Mouse (Mus musculus): ENCODE measurements around the gene Bcl2l1. TPM values are rescaled to one million over a fixed set of nuclear protein-coding genes. Genes with fewer than 3 reads are reported as not detected.

Bcl2l1 gene
- polyA plus RNA-seq, 1 experiment from 2014 or later: 173 TPM

DNA sequence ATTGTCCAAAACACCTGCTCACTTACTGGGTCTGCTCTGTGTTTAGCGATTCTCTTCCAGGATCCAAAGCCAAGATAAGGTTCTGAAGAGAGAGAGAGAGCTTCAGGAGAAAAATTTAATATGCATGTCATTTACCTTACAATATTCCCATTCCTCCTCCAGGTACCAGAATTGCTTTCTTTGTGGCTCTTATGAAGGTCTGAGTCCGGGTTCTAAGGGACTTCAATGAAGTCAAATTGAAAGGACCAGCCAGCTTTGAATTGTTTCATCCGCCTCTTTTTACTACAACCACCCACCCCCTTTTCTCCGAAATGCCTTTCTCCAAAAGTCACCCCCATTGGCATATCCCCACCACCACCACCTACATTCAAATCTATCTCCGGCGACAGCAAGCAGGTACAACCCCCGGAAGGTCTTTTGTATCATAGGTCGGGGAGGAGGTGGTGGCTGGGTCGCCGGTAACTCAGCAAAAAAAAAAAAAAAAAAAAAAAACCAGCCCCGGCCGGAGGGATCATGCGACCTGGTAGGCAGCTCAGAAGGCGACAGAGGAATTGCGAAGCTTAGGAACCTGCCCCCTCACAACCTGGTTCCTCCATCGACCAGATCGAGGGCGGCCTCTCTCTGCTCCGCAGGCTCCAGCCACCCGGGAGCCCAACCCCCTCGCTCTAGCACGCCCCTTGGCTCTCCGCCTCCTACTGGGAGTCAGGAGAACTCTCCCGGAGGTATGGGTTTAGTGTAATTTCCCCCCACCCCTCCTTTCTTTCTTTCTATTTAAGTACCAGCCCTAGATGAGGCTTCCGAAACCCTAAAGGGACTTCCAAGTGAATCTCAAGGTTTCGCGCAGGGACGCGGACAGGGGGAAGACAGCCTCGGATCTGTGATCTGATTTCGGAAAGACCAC is 1.3 kb downstream of the Bcl2l1 start:
- WGBS: 2% methylated on average over 31 of the region's 31 CpGs
- peak overlapping the region; percentile 93 for H3K9ac ChIP-seq
- peak overlapping the region; percentile 92 for H3K4me2 ChIP-seq
- H3K4me1 ChIP-seq (replicated peaks): peaks cover 47% of the 10 kb centered on the region
- H3K27me3 ChIP-seq: 0 out of 2 replicates have a peak, but pooled peaks cover 3% of the 10 kb centered on the region
- peak overlapping the region; percentile 99 for H3K27ac ChIP-seq
- peak; percentile 79 for ATAC-seq (ENCODE audit: low FRiP score)
- 0 out of 2 replicates have a peak, but pooled peaks cover 12% of the 10 kb centered on the region for H3K36me3 ChIP-seq
- H3K9me3 ChIP-seq: no peaks in the 10 kb centered on the region
- H3K4me3 ChIP-seq: peak overlapping the region; percentile 85

DNA sequence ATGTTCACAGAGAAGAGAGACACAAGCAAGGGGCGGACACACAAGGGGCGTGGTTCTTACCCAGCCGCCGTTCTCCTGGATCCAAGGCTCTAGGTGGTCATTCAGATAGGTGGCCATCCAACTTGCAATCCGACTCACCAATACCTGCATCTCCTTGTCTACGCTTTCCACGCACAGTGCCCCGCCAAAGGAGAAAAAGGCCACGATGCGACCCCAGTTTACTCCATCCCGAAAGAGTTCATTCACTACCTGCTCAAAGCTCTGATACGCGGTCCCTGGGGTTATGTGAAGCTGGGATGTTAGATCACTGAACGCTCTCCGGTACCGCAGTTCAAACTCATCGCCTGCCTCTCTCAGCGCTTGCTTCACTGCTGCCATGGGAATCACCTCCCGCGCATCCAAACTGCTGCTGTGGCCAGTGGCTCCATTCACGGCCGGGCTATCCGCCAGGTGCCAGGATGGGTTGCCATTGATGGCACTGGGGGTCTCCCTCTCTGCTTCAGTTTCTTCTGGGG is 2.1 kb downstream of the Bcl2l1 start:
- peak overlapping the region; percentile 93 for H3K9ac ChIP-seq
- no peak for ATAC-seq (ENCODE audit: low FRiP score)
- H3K36me3 ChIP-seq: 0 out of 2 replicates have a peak, but pooled peaks cover 12% of the 10 kb centered on the region
- 0 out of 2 replicates have a peak, but pooled peaks cover 3% of the 10 kb centered on the region for H3K27me3 ChIP-seq
- no peaks in the 10 kb centered on the region for H3K9me3 ChIP-seq
- H3K4me1 ChIP-seq (replicated peaks): peaks cover 55% of the 10 kb centered on the region
- peak overlapping the region; percentile 85 for H3K4me3 ChIP-seq
- peak overlapping the region; percentile 99 for H3K27ac ChIP-seq
- WGBS: 61% methylated on average over 23 of the region's 23 CpGs
- peak overlapping the region; percentile 92 for H3K4me2 ChIP-seq

DNA sequence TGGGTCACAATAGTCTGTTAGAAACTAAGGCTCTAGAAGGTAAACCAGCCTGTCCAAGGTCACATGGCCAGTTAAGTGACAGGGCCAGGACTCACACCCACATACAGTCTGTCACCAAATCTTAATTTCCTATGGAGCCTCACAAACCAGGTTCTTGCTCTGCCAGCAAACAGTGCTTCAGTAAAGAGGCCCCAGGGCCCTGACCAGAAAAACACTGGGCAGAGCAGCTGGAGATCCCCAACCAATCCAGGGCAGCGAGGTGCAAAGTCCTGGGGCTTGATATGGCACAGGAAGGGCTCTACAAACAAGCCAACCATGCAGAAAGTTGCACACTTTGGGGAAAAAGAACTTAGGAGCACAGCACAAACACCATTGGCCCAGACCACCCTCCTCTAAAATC is 3.0 kb downstream of the Bcl2l1 start:
- Histone ChIP-seq H3K36me3 (peaks cover 12% of the 10 kb centered on the region; the same call in 1 of the 2 replicates), H3K4me1 (replicated peaks) (peaks cover 63% of the 10 kb centered on the region), H3K27me3 (0 out of 2 replicates have a peak, but pooled peaks cover 3% of the 10 kb centered on the region), H3K4me2 (peak overlapping the region; percentile 92), H3K9ac (peak overlapping the region; percentile 93), H3K27ac (peak overlapping the region; percentile 35; the same call in 1 of the 2 replicates), H3K4me3 (peak overlapping the region; percentile 85), H3K9me3 (no peaks in the 10 kb centered on the region)
- WGBS: 57% methylated on average over 1 of the region's 1 CpGs
- ATAC-seq (ENCODE audit: low FRiP score): no peak

DNA sequence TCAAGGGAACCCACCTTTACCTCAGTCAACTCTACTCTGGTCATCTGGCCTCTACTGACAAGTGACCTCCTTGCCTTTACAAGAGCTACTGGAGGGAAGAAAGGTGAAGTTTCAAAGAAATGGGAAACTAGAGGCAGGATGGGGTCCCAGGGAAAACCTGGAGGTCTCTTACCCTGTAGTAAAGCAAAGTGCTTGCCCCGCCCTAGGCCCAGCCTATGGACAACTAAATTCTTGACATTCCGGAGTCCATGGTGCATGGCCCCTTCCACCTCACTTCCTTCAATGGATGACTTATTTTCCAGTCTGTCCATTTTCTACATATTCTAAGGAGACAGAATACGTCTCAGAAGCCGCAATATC is 3.5 kb downstream of the Bcl2l1 start:
- Histone ChIP-seq H3K4me3 (peak overlapping the region; percentile 85), H3K27ac (0 out of 2 replicates have a peak overlapping the region, but pooled peaks have one; percentile 35), H3K9ac (peak overlapping the region; percentile 93), H3K4me2 (peak overlapping the region; percentile 92), H3K27me3 (0 out of 2 replicates have a peak, but pooled peaks cover under 1% of the 10 kb centered on the region), H3K36me3 (peaks cover 12% of the 10 kb centered on the region; the same call in 1 of the 2 replicates), H3K9me3 (no peaks in the 10 kb centered on the region), H3K4me1 (replicated peaks) (peaks cover 65% of the 10 kb centered on the region)
- ATAC-seq (ENCODE audit: low FRiP score): no peak
- WGBS: 71% methylated on average over 4 of the region's 4 CpGs

DNA sequence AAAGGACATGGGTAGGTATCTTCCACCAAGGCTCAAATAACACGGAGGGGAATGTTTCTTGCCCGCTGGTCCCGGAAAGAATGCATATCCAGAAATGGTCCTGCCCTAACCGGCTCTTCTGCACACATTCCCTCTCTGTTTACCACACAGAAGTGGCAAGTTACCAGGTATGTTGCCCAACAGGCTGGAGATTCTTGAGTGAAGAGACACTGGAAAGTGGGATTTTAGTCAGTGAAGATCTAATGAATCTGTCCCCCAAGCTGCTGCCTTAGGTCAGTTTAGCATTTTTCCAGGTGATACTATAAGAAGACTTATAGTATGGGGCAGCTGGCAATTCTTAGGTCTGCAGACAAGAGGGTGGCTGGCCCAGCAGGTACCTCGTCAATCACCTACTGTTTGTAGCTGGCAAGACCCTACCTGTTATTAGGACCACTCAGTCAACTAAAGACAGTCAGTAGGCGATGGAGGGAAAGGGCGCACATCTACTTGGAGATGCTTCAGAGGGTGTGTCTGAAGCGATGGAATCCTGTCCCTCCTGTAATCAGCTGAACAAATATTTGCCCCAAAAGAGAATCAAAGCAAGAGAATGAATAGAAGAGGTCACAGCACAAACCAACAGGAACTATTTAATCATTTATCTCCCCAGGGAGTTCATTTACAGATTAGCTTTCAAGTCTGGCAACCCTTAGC is 4.1 kb downstream of the Bcl2l1 start:
- no peak for ATAC-seq (ENCODE audit: low FRiP score)
- Histone ChIP-seq H3K4me1 (replicated peaks) (peaks cover 69% of the 10 kb centered on the region), H3K36me3 (peaks cover 12% of the 10 kb centered on the region; the same call in 1 of the 2 replicates), H3K9me3 (no peaks in the 10 kb centered on the region), H3K27me3 (no peaks in the 10 kb centered on the region), H3K27ac (no peak overlapping the region), H3K4me2 (peak overlapping the region; percentile 92), H3K4me3 (peak overlapping the region; percentile 85), H3K9ac (peak overlapping the region; percentile 93)
- 88% methylated on average over 8 of the region's 8 CpGs for WGBS

DNA sequence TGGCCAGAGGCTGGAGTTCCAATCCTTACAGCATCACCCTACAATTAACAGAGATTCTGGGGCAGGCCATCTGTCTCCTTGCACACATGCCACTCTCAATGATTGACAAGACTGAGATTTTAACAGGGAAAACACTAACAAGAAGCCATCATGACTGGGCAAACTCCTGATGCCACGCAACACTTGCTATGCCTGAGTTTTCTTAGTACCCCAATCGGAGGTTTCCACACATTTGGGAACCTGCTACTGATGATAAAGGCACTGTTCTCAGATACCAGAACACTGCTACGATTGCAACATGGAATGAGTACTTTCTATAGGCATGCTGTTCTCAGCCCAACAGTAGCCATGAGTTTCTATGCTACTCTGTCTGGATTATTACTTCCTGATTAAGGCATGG is 5.0 kb downstream of the Bcl2l1 start:
- Histone ChIP-seq H3K36me3 (peaks cover 12% of the 10 kb centered on the region; the same call in 1 of the 2 replicates), H3K9me3 (no peaks in the 10 kb centered on the region), H3K4me2 (peak overlapping the region; percentile 92), H3K4me3 (0 out of 2 replicates have a peak overlapping the region, but pooled peaks have one; percentile 85), H3K9ac (peak overlapping the region; percentile 93), H3K27ac (no peak overlapping the region), H3K4me1 (replicated peaks) (peaks cover 78% of the 10 kb centered on the region), H3K27me3 (no peaks in the 10 kb centered on the region)
- 85% methylated on average over 3 of the region's 3 CpGs for WGBS
- no peak for ATAC-seq (ENCODE audit: low FRiP score)

DNA sequence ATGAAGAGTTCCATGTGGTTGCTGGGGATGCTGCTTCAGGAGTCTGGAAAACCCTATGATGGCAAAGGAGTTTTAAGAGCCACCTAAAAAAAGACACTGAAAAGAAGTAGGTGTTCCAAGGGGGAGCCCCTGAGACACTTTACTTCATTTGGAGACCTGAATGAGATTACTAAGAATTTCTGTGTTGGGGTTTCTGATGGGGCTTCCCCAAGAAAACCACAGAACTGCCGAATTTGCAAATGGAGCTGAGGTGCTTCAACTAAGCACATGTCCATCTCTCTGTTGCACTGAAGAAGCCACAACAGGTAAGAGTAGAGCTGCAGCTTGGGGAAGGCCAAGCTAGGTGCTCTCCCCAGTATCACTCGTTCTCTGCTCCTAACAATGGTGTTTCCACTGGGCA is 5.8 kb downstream of the Bcl2l1 start:
- peak overlapping the region; percentile 92 for H3K4me2 ChIP-seq
- peaks cover 85% of the 10 kb centered on the region for H3K4me1 ChIP-seq (replicated peaks)
- H3K4me3 ChIP-seq: no peak overlapping the region
- no peaks in the 10 kb centered on the region for H3K9me3 ChIP-seq
- no peak for ATAC-seq (ENCODE audit: low FRiP score)
- no peak overlapping the region for H3K9ac ChIP-seq
- WGBS: 90% methylated on average over 2 of the region's 2 CpGs
- H3K27ac ChIP-seq: no peak overlapping the region
- no peaks in the 10 kb centered on the region for H3K27me3 ChIP-seq
- H3K36me3 ChIP-seq: peaks cover 12% of the 10 kb centered on the region; the same call in 1 of the 2 replicates

DNA sequence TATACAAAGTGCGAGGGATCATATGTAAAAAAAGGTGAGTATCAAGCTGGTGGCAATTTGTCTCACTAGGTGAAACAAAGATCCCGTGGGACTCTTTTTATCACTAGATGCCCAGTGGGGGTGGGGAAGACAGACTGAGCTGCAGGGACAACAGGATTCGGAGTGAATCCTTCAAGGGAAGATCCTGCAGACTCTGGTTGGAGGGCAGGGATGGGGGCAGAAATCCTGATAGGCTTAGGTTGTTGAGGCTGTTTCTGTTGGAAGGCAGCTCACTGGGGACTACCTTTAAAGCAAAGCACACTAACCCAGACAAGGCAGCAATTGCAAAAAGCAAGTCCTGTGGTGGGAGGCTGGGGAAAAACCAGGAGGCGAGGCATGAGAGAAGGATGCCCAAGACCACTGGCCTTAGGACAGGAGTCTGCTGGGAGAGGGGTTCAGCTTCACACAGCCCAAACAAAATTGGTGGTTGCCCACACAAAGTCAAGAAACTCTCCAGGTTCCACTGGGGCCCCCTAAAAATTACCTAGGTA is 6.3 kb downstream of the Bcl2l1 start:
- Histone ChIP-seq H3K4me1 (replicated peaks) (peaks cover 90% of the 10 kb centered on the region), H3K9ac (no peak overlapping the region), H3K36me3 (peaks cover 16% of the 10 kb centered on the region), H3K27ac (no peak overlapping the region), H3K4me2 (peak overlapping the region; percentile 92; the same call in 1 of the 2 replicates), H3K4me3 (no peak overlapping the region), H3K27me3 (no peaks in the 10 kb centered on the region), H3K9me3 (no peaks in the 10 kb centered on the region)
- WGBS: 78% methylated on average over 4 of the region's 4 CpGs
- no peak for ATAC-seq (ENCODE audit: low FRiP score)

DNA sequence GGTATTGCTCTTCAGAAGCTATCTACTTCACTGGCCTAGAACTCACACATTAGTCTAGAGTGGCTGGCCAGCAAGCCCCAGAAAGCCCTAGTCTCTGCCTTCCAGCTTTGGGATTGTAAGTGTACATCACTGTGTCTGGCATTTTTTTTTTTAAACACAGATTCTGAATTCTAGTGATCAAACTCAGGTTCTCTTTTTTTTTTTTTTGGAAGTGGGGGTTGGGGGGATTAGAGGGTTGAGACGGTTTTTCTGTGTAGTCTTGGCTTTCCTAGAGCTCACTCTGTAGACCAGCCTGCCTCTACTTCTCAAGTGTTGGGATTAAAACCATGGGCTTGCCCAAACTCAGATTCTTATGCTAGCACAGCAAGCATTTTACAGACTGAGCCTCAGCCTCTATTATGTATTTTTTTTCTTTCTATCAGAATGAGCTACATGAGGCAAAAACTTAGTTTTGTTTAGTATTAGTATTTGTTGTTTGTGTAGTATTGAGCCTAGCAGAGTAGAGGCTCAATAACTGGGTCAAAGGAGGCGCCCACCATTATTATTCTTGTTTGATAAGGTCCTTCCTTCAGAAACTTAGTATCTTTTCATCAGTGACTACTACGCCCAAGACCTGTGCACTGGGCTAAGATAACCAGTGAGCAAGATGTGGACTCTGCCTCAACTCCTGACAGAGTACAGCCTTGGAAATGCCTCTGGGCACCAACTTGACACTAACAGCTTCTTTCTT is 6.9 kb downstream of the Bcl2l1 start:
- no peak overlapping the region for H3K27ac ChIP-seq
- WGBS: 94% methylated on average over 3 of the region's 3 CpGs
- no peak for ATAC-seq (ENCODE audit: low FRiP score)
- H3K4me2 ChIP-seq: peak overlapping the region; percentile 92
- H3K27me3 ChIP-seq: no peaks in the 10 kb centered on the region
- no peak overlapping the region for H3K9ac ChIP-seq
- peaks cover 22% of the 10 kb centered on the region for H3K36me3 ChIP-seq
- peaks cover 93% of the 10 kb centered on the region for H3K4me1 ChIP-seq (replicated peaks)
- H3K4me3 ChIP-seq: no peak overlapping the region
- H3K9me3 ChIP-seq: no peaks in the 10 kb centered on the region

DNA sequence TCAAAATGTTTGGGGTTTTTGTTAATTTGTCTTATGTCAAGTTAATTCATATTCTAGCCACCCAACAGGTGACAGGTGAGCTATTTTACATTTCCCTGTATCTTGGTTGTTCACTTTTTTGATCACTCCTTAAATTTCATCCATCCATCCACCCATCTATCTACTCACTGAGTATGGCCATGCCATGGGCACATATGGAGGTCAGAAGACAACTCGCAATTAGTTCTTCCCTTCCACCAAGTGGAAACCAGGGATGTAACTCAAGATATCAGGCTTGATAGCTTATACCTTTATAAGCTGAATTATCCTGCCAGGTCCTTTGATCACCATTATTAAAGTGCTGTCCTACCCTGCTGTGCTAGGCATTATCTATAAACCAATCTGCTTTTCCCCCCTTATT is 7.8 kb downstream of the Bcl2l1 start:
- H3K36me3 ChIP-seq: peaks cover 30% of the 10 kb centered on the region
- no peak for ATAC-seq (ENCODE audit: low FRiP score)
- 92% methylated on average over 1 of the region's 1 CpGs for WGBS

DNA sequence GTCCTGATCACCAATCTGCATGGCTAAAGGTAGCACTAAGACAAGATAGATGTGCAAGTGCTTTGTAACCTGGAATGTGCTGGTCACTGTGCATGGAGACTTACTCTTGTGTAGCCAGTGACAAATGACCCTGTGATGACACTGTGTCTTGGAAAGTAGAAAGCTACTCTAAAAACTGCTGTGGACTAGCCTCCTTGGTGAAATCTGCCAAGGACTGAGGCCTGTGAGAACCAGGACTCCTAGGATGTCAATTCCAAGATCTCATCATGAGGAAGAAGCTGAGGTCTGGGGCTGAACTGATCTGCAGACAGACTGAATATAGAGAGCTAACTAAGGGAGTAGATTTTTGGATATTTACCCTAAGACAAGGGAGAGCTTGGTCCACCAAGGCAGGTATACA is 10.0 kb downstream of the Bcl2l1 start:
- Histone ChIP-seq H3K27ac (peak overlapping the region; percentile 48; the same call in 1 of the 2 replicates), H3K27me3 (no peaks in the 10 kb centered on the region), H3K9me3 (no peaks in the 10 kb centered on the region), H3K36me3 (peaks cover 26% of the 10 kb centered on the region), H3K4me3 (no peak overlapping the region), H3K4me1 (replicated peaks) (peaks cover 91% of the 10 kb centered on the region), H3K9ac (no peak overlapping the region), H3K4me2 (no peak overlapping the region; the same call in 1 of the 2 replicates)
- ATAC-seq (ENCODE audit: low FRiP score): no peak

More for the DNA sequence above, 7.8 kb downstream of the Bcl2l1 start:
- no peak overlapping the region for H3K27ac ChIP-seq
- no peak overlapping the region for H3K4me3 ChIP-seq
- H3K9ac ChIP-seq: no peak overlapping the region
- 0 out of 2 replicates have a peak overlapping the region, but pooled peaks have one; percentile 26 for H3K4me2 ChIP-seq
- no peaks in the 10 kb centered on the region for H3K9me3 ChIP-seq
- H3K4me1 ChIP-seq (replicated peaks): peaks cover 92% of the 10 kb centered on the region
- H3K27me3 ChIP-seq: no peaks in the 10 kb centered on the region
